Mouse (Mus musculus) heart, adult 2 months (tissue): ENCODE results near the gene 1500015O10Rik. TPM values are rescaled to one million over a fixed set of nuclear protein-coding genes. Genes with fewer than 3 reads are reported as not detected.

ENCODE experiments used
- DNase-seq, 2 experiments: peaks; one replicate each; pipeline ENCODE4 v3.0.0; 2021
- H3K27ac ChIP-seq: fragments of 200-600 bp; 2 replicates; pipeline ENCODE4 v1.8.1; 2022
- H3K27me3 ChIP-seq: fragments of 200-500 bp; 2 replicates; pipeline ENCODE4 v1.6.1; 2012; ENCODE audit warnings: mild to moderate bottlenecking, low read length, inconsistent platforms, mixed read lengths; ENCODE audit not compliant: control insufficient read depth, insufficient read depth
- H3K36me3 ChIP-seq: fragments of 200-500 bp; 2 replicates; pipeline ENCODE4 v1.6.1; 2012; ENCODE audit warnings: low read length, inconsistent platforms; ENCODE audit not compliant: control insufficient read depth, insufficient read depth
- H3K4me1 ChIP-seq: fragments of 200-500 bp; 2 replicates; pipeline ENCODE4 v1.6.1; 2011; ENCODE audit warnings: low read length; ENCODE audit not compliant: control insufficient read depth, insufficient read depth
- H3K4me3 ChIP-seq: fragments of 200-600 bp; 2 replicates; pipeline ENCODE4 v1.8.1; 2022
- H3K79me2 ChIP-seq: fragments of 200-500 bp; replicated peaks from 2 replicates; pipeline ENCODE4 v1.6.1; 2012; ENCODE audit warnings: mild to moderate bottlenecking, inconsistent platforms, low read length, moderate library complexity, mixed read lengths; ENCODE audit not compliant: control insufficient read depth, insufficient read depth
- H3K9ac ChIP-seq: fragments of 200-500 bp; 2 replicates; pipeline ENCODE4 v1.6.1; 2012; ENCODE audit warnings: low read depth, mild to moderate bottlenecking, control low read depth, inconsistent platforms, low read length, mixed read lengths
- CTCF ChIP-seq: fragments of 200-600 bp; IDR thresholded peaks from 2 replicates; pipeline ENCODE4 v1.8.1; 2022; ENCODE audit warnings: antibody characterized with exemption, mild to moderate bottlenecking, moderate library complexity
- EP300 ChIP-seq: fragments of 200-500 bp; IDR thresholded peaks from 2 replicates; pipeline ENCODE4 v1.6.1; 2011; ENCODE audit warnings: low read depth, low read length, control low read depth; ENCODE audit not compliant: insufficient read depth
- POLR2A ChIP-seq: fragments of 200-500 bp; IDR thresholded peaks from 2 replicates; pipeline ENCODE4 v1.6.1; 2011; ENCODE audit warnings: mild to moderate bottlenecking, low read depth, low read length, control low read depth; ENCODE audit not compliant: insufficient read depth
- WGBS: fragments of 180-500 bp; shearing (Covaris S2); methylation state at CpG from one replicate; pipeline ENCODE4 v1.1.7; 2018; 5-methylcytosine and 5-hydroxymethylcytosine counted together
- intact Hi-C: fragments of 180-260 bp; cut with DNase I; formaldehyde crosslinking; loops from one replicate; pipeline ENCODE4 v1.15.1; 2025
- polyA plus RNA-seq: library from polyadenylated mRNA; depleted of rRNA; stranded (reverse); fragments of >200 nt; gene quantifications from 2 replicates; pipeline ENCODE4 v1.2.3, GENCODE M21; 2012
- total RNA-seq, 2 experiments: library from RNA; stranded (reverse); gene quantifications; 2 replicates each; pipeline ENCODE4 v1.2.3; 2021

1500015O10Rik gene
- total and polyA plus RNA-seq, 3 experiments: 1.9 to 4.2 (median 2.5) TPM

- DNase-seq: no peak
- Histone ChIP-seq H3K79me2 (no peaks in the 10 kb centered on the region), H3K9ac (no peak overlapping the region), H3K27me3 (no peaks in the 10 kb centered on the region), H3K4me3 (no peak overlapping the region), H3K27ac (no peak overlapping the region), H3K36me3 (no peaks in the 10 kb centered on the region), H3K4me1 (no peaks in the 10 kb centered on the region)
- 100% methylated on average over 2 of the region's 2 CpGs for WGBS
- TF ChIP-seq POLR2A: no peak
- no peak for TF ChIP-seq CTCF
- intact Hi-C loops: no loop called here
Measured at GRCm38 (mm10) chr1:43766328-43766727, 35.9 kb downstream of the 1500015O10Rik start.

- Histone ChIP-seq H3K27ac (no peak overlapping the region), H3K4me3 (no peak overlapping the region), H3K79me2 (no peaks in the 10 kb centered on the region), H3K27me3 (no peaks in the 10 kb centered on the region), H3K36me3 (no peaks in the 10 kb centered on the region), H3K9ac (no peak overlapping the region), H3K4me1 (no peaks in the 10 kb centered on the region)
- intact Hi-C loops: no loop called here
- 84% methylated on average over 4 of the region's 4 CpGs for WGBS
- TF ChIP-seq POLR2A: no peak
- no peak for TF ChIP-seq EP300
- no peak for TF ChIP-seq CTCF
- no peak for DNase-seq
Measured at GRCm38 (mm10) chr1:43768385-43768990, 38.1 kb downstream of the 1500015O10Rik start.

DNA sequence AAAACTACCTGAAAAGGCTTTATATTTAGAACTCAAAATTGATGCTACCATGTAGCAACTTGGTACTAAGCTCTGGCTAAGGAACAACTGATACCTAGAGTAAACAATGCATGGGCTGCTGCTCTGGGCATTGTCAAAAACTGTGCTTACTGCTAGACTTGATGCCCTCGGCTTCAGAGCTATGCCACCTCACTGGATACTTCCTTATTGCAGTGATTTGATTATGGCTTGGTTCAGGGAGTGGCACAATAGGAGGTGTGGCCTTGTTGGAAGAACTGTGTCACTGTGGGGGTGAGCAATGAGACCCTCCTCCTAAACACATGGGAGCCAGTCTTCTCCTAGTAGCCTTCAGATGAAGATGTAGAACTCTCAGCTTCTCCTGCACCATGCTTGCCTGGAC is 38.9 kb downstream of the 1500015O10Rik start:
- no peak overlapping the region for H3K27ac ChIP-seq
- H3K4me3 ChIP-seq: no peak overlapping the region
- no peaks in the 10 kb centered on the region for H3K4me1 ChIP-seq
- intact Hi-C loops: no loop called here
- 54% methylated on average over 1 of the region's 1 CpGs for WGBS
- no peak for TF ChIP-seq POLR2A
- no peak for TF ChIP-seq CTCF
- TF ChIP-seq EP300: no peak
- DNase-seq: no peak
- H3K9ac ChIP-seq: no peak overlapping the region
- H3K27me3 ChIP-seq: no peaks in the 10 kb centered on the region
- no peaks in the 10 kb centered on the region for H3K36me3 ChIP-seq
- H3K79me2 ChIP-seq: no peaks in the 10 kb centered on the region

DNA sequence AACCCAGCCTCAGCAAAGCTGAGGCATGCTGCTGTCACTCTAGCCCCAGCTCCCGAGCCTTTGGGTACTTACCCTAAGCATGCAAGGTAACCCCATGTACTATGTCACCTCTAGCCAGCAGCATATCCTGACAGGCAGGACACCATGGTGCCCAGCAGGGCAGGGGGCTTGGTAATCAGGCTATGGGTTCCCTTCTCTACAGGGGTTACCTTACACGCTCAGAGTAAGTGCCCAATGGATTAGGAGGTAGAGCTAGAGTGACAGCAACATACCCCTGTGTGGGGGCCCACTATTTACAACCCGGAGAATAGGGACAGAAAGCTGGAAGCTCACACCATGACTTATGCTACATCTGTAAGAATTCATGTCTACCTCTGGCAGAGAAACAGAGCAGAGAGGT is 39.6 kb downstream of the 1500015O10Rik start:
- TF ChIP-seq EP300 (no peak), CTCF (no peak), POLR2A (no peak)
- no peak overlapping the region for H3K27ac ChIP-seq
- no peak overlapping the region for H3K4me3 ChIP-seq
- no peaks in the 10 kb centered on the region for H3K36me3 ChIP-seq
- no peaks in the 10 kb centered on the region for H3K4me1 ChIP-seq
- intact Hi-C loops: no loop called here
- no peak for DNase-seq
- WGBS: 94% methylated on average over 3 of the region's 3 CpGs
- no peaks in the 10 kb centered on the region for H3K79me2 ChIP-seq
- H3K9ac ChIP-seq: no peak overlapping the region
- H3K27me3 ChIP-seq: no peaks in the 10 kb centered on the region

GRCm38 (mm10) chr1:43772694-43773093 is 42.3 kb downstream of the 1500015O10Rik start:
- Histone ChIP-seq H3K27ac (no peak overlapping the region), H3K27me3 (no peaks in the 10 kb centered on the region), H3K9ac (no peak overlapping the region), H3K36me3 (no peaks in the 10 kb centered on the region), H3K79me2 (no peaks in the 10 kb centered on the region), H3K4me3 (no peak overlapping the region), H3K4me1 (no peaks in the 10 kb centered on the region)
- no peak for DNase-seq
- intact Hi-C loops: no loop called here
- no peak for TF ChIP-seq CTCF
- no peak for TF ChIP-seq POLR2A
- TF ChIP-seq EP300: no peak
- WGBS: over 99% methylated on average over 3 of the region's 3 CpGs

GRCm38 (mm10) chr1:43774126-43774525 is 43.7 kb downstream of the 1500015O10Rik start:
- H3K4me3 ChIP-seq: no peak overlapping the region
- no peak for DNase-seq
- no peaks in the 10 kb centered on the region for H3K79me2 ChIP-seq
- H3K4me1 ChIP-seq: no peaks in the 10 kb centered on the region
- 86% methylated on average over 4 of the region's 4 CpGs for WGBS
- intact Hi-C loops: no loop called here
- H3K36me3 ChIP-seq: no peaks in the 10 kb centered on the region
- H3K9ac ChIP-seq: no peak overlapping the region
- H3K27ac ChIP-seq: no peak overlapping the region
- no peaks in the 10 kb centered on the region for H3K27me3 ChIP-seq
- TF ChIP-seq CTCF: no peak
- TF ChIP-seq EP300: no peak
- TF ChIP-seq POLR2A: no peak
